Mouse (Mus musculus) right cerebral cortex, postnatal 4 days (tissue): ENCODE results near the gene Ppp1r3f.

Source experiments
- DNase-seq: peaks from one replicate; pipeline ENCODE4 v3.0.0-alpha.2; 2022

Gene Ppp1r3f

GRCm38 (mm10) chrX:7574087-7574884 lies at the start of gene Ppp1r3f:
Ppp1r3f (minus strand) TSS chrX:7574283.
- DNase-seq = peak; percentile 91

GRCm38 (mm10) chrX:7617889-7618551 lies 43.9 kb upstream of the Ppp1r3f start:
- no peak for DNase-seq

GRCm38 (mm10) chrX:7610536-7611258 lies 36.6 kb upstream of the Ppp1r3f start:
- DNase-seq = peak; percentile 46

- peak; percentile 19 for DNase-seq
Observed at GRCm38 (mm10) chrX:7610035-7610434, 36.0 kb upstream of the Ppp1r3f start.

- DNase-seq = no peak
Observed at GRCm38 (mm10) chrX:7606783-7607182, 32.7 kb upstream of the Ppp1r3f start, which contains the start of gene Cacna1f. Cacna1f (plus strand) TSS chrX:7607083.

GRCm38 (mm10) chrX:7605575-7605941 lies 31.5 kb upstream of the Ppp1r3f start:
- DNase-seq = no peak

- peak; percentile 72 for DNase-seq
Observed at GRCm38 (mm10) chrX:7604879-7605574, 30.9 kb upstream of the Ppp1r3f start, which contains the start of gene Ccdc22. Ccdc22 (minus strand) TSS chrX:7605517.

GRCm38 (mm10) chrX:7604004-7604403 lies 29.9 kb upstream of the Ppp1r3f start:
- no peak for DNase-seq

GRCm38 (mm10) chrX:7595371-7595770 lies 21.3 kb upstream of the Ppp1r3f start:
- DNase-seq = peak; percentile 19

GRCm38 (mm10) chrX:7586356-7586755 lies 12.3 kb upstream of the Ppp1r3f start:
- DNase-seq = no peak

GRCm38 (mm10) chrX:7583881-7584280 lies 9.8 kb upstream of the Ppp1r3f start:
- DNase-seq = no peak

GRCm38 (mm10) chrX:7581151-7581550 lies 7.1 kb upstream of the Ppp1r3f start:
- no peak for DNase-seq

- no peak for DNase-seq
Observed at GRCm38 (mm10) chrX:7574885-7575231, 775 bp upstream of the Ppp1r3f start.

- DNase-seq = peak; percentile 60
Observed at GRCm38 (mm10) chrX:7573176-7574086, 652 bp downstream of the Ppp1r3f start, which contains the start of gene Foxp3. Foxp3 (plus strand) TSS chrX:7573644.

GRCm38 (mm10) chrX:7572466-7572865 lies 1.6 kb downstream of the Ppp1r3f start:
- DNase-seq = no peak

- no peak for DNase-seq
Observed at GRCm38 (mm10) chrX:7571565-7572136, 2.4 kb downstream of the Ppp1r3f start.

- no peak for DNase-seq
Observed at GRCm38 (mm10) chrX:7570481-7571175, 3.5 kb downstream of the Ppp1r3f start.

GRCm38 (mm10) chrX:7567491-7567890 lies 6.6 kb downstream of the Ppp1r3f start:
- no peak for DNase-seq

GRCm38 (mm10) chrX:7566352-7566751 lies 7.7 kb downstream of the Ppp1r3f start:
- DNase-seq = no peak

GRCm38 (mm10) chrX:7563076-7563475 lies 11.0 kb downstream of the Ppp1r3f start:
- no peak for DNase-seq

- DNase-seq = no peak
Observed at GRCm38 (mm10) chrX:7553474-7553873, 20.6 kb downstream of the Ppp1r3f start.
